Mouse (Mus musculus) liver, postnatal 0 days (tissue): ENCODE results near the gene Josd1.
A peak's percentile ranks its signal among the peaks of the same experiment; 100 is the strongest.

Experiments used
- CTCF ChIP-seq: sonication (generic); IDR thresholded peaks from 2 replicates; pipeline ENCODE4 v1.5.1; 2016; ENCODE audit warnings: antibody characterized with exemption, low read depth
- EP300 ChIP-seq: IDR thresholded peaks from 2 replicates; pipeline ENCODE4 v1.6.1; 2016; ENCODE audit warnings: antibody characterized with exemption, low read depth, mild to moderate bottlenecking

- TF ChIP-seq CTCF = no peak
- TF ChIP-seq EP300 = peak; percentile 43; the same call in 1 of the 2 replicates
Measured at GRCm38 (mm10) chr15:79683146-79683545, 4.6 kb downstream of the Josd1 start.
